Mouse (Mus musculus): ENCODE data around the gene Surf2.

The Surf2 gene

DNA sequence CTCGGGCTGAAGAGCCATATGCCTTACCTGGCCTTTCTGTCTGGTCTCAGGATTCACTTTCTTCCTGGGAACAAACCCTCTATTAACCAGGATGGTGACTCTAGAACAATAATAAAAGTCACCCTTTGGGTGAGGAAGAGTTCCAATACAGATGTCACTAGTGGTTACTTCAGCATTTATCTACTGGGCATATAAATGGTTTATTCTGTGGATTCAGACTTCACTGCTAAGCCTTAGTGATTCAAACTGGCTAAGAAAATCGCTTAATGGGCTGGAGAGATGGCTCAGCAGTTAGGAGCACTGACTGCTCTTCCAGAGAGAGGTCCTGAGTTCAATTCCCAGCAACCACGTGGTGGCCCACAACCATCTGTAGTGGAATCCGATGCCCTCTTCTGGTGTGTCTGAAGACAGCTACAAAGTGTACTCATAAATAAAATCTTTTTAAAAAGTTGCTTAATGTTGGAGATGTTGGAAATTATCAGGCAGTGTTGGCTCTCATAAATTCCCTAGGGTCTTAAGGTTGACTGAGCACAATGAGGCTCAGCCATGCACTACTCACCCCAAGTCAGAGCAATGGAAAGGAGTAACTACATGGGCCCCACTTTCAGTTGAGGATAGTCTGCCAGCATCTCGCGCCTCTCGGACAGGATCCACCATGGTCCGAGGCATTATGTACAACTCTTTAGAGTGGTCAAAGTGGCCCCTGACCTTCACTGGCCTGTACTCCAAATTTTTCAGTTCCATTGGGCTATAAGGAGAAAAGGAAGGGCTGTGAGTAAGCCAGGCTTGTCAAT is 1.8 kb upstream of the Surf2 start:
- no peak for DNase-seq (ENCODE audit: low read depth, low spot score)

DNA sequence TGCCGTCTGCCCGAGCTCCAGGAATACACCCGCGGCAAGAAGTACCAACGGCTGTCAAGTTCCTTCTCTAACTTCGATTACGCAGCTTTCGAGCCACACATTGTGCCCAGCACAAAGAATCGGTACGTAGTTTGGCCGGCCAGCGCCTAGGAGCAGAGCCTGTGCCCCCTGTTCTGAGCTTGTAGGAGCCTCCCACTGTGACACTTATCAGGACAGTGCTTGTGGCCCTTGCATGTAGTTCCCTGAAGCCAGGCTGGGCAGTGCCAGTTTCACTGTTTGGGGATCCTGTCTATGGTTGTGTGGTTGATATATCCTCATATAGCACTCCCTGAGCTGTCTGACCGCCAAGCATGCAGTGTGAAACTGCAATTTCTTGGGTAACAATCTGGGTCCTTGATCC is 571 bp downstream of the Surf2 start:
- no peak for DNase-seq (ENCODE audit: low read depth, low spot score)

DNA sequence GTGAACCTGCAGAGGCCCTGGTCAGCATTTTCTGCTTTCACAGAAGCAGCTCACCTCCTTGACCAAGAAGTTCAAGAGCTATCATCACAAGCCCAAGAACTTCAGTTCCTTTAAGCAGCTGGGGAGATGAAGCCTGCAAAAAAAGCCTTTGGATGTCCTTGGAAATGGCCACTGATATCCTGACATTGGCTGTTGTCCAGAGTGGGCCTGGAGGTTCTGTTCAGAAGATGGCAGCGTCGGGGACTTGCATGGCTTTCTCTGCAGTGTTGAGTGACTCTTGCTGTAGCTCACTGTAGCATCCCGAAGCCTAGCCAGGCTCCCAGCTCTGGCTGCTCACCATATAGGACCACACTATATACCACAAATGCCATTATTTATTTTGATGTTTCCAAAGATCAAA is 3.5 kb downstream of the Surf2 start:
- DNase-seq (ENCODE audit: low read depth, low spot score), result no peak

DNA sequence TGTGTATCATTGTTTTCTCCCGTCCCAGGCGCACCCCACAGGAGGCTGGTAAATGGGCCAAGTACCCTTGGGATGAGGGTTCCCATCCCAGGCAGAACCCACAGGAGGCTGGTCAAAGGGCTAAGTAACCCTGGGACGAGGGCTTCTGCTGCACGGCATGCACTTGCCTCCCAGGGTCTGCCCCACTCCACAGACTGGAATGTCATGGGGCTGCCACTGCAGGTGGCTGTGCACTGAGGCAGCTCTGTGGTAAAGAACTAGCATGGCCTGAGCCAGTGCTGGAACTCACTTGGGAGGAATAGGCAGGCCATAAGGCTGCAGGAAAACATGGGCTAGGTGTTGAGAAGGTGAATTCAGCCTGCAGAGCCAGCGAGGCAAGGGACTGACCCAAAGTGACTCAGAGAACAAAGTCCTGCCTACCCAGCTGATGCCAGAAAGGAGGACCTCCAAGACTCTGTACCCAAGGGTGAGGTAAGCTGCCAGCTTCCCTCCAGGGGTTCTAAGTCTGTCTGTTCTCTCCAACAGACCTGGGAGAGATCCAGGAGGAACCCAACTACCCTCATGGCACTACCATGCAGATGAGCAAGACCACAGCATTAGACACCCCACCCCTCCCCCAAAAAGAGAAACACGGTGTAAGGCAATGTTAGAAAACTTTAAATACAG is 4.2 kb downstream of the Surf2 start:
- no peak for DNase-seq (ENCODE audit: low read depth, low spot score)

DNA sequence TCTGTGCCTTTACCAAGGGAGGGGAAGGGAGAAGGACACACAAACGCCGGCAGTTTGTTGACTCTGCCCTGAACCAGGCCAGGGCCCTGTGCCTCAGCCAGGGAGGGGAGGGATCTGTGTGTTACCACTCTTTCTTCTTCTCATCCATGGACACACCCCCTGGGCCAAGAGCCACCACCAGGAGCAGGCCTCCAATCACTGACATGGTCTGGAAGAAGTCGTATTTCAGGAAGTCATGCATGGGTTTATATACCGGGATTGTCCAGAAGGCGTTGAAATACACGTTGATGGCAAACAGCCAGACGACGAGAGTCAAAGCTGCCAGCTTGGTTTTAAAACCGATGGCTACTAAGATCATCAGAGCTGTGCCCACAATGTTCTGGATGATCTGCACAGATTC is 5.6 kb downstream of the Surf2 start:
- no peak for DNase-seq (ENCODE audit: low read depth, low spot score)

DNA sequence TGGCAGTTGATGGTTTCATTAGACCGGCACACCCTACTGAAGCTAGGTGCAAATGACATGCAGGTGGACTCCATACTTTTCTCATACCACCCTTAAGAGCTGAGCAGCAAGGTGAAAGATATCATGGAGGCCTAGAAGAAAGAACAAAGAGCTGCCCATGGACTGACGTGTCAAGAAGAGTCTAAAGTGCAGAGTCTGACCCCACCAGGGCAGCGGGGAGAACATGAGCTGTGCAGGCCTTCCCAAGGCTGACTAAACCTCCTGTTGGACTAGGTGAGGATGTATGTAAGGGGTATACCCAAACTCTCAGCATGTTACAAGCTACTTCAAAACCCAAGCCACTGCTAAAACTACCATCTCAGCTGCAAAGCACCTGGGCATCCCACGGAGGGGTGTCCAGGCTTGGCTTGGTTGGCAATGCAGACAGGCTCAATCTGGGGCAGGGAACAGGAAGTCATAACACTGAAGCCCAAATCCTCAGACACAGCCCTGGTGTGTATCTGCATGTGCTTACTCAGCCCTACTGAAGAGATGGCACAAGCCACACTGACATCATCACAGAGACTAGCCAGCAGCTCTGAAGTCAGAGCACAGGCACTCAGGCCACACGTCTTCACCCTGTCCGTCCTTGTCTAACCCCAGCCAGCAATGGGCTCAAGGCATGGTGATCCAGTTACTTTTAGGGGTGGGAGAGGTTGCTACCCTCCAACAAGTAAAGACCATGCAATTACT is 11.7 kb downstream of the Surf2 start:
- no peak for DNase-seq (ENCODE audit: low read depth, low spot score)

DNA sequence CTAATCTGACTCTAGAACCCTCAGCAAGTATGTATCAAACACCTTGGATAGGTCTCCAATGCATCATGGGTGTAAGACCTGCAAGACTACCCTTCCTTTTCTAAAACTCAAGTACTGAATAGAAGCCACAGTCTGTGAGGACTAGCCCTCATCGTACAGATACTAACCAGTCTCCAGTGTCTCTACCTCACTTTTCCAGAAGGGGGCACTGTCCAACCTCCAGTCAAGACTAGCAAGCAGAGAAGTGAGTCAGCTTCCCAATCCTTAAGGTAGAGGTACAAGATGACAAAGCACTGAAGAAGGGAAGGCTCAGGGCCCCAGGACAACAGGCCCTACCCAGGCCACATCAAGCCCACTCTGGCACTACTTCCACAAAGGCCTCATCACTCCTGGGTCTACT is 14.2 kb downstream of the Surf2 start:
- DNase-seq (ENCODE audit: low read depth, low spot score), result peak; percentile 91

DNA sequence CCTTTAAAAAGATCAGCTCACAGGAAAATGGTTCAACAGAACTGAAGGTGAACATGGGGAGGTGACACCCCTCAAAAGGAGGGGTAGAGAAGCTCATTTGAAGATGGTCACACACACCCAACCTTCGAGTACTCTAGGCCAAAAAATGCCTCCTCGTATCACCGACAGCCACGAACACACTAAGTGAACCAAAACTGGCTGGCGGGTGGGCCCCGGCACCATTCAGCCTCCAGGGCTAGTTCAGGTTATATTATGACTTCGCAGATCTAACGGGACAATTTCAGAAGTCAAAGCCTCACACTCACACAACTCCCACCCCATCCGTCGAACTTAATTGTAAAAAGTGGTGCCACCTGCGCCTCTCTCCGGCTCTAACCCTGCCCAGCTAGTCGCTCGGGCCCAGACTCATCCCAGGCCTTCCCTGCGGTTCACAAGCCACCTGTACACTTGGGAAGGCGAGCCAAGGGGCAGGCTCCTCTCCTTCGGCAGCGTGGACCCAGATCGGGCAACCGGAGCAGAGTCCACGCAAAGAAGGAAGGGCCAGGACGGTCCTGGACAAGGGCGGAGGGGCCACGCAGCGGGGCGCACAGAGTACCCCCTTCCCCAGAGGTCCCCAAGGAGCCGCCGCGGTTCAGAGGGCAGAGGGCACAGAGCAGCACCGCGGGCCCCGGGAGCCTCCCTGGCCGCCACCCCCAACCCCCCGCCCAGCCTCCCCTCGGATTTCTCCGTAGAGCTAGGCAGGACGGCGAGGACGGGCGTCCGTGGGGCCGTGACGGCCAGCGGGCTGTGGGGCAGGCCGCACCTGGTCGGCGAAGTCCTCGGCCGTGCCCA is 16.5 kb downstream of the Surf2 start:
- peak; percentile 39 for DNase-seq (ENCODE audit: low read depth, low spot score)

DNA sequence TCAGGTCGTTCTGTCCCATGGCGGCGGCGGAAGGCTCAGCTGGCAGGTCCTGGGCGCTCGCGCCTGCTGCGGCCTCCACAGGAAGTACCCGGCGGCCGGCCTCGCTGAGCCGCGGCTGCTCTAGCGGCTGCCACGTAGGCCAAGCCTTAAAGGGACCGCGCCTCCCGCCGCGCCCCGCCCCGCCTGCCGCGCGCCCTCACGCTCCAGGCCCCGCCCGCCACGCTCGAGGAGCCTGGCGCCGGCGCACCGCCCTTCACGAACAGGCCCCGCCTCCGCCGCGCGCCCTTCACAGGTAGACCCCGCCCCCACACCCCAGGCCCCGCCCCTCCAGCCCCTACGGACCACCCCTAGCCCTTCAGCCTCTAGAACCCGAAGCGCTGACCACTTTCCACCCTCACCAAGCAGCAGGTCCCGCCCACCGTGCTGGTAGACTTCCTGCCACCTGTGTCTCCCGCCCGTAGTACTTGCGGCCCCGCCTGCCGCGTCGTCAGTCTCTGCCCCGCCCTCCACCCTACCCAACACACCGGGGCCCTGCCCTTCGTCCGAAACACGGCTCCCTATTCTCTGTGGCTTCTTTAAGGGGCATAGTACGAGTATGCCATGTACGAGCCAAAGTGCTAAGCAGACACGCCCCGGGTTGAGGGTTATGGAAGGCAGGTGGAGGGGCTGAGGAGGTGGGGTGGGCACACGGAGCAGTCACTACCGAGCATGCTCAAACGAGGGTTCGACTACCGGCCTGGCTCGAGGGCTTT is 17.3 kb downstream of the Surf2 start, which contains the start of the genes Surf4 and Stkld1:
TSS of gene Surf4 (minus strand) at position 625 of the 752 bp plus-strand sequence.
TSS of gene Stkld1 (plus strand) at position 744 of the 752 bp plus-strand sequence.
- peak; percentile 96 for DNase-seq (ENCODE audit: low read depth, low spot score)

DNA sequence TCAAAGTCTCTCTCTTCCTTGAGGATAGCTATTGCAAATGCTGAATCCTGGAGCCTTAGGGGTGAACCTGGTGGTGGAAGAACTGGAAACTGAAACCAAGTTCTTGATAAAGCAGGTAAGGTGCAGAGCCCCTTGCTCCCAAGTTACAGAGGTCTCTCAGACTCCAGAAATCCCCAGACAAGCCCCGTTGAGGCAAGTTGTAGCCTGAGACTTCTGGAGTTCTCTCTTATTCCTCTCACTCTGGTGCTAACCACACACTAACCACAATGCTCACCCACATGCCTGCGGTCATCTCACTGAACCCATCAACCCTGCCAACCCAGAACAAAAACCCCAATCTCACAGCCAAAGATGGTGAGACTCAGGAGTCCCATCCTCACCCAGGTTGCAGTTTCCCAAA is 19.1 kb downstream of the Surf2 start:
- no peak for DNase-seq (ENCODE audit: low read depth, low spot score)

DNA sequence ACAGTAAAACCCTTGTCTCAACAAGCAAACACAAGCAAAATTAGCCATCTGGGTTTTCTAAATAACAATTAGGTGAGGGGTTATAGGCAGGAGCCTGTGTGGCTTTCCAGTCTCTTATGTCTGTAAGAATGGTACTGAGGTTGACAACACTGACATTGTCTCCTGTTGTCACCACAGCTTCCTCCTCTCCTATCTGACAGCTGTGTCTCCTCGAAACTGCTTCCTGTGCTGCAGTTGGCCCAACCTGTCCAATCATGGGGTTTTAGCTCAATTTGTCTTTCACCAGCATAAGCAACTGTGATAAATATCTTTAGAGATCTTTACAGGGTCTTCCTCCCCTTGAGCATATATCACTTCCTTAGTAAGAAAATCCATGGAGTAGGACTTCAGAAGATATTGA is 20.3 kb downstream of the Surf2 start:
- no peak for DNase-seq (ENCODE audit: low read depth, low spot score)

DNA sequence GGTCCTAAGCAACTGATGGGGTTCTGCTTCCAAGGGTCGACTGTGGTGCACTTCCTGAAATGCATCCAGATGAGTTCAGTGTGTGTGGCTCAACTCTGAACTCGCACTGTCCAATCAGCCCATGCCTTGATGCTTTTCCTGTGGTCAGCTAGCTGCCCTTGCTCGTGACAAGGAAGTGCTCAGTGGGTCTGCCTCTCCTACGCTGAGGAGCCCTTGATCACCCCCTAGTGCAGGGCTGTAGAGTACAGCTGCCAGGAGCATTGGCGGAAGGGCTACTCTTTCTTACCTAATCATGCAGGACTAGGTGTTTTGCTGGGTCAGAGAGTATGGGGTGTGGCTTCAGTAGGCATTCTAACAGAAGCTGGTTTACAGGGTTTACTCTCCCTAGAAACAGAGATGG is 25.4 kb downstream of the Surf2 start:
- DNase-seq (ENCODE audit: low read depth, low spot score), result no peak

DNA sequence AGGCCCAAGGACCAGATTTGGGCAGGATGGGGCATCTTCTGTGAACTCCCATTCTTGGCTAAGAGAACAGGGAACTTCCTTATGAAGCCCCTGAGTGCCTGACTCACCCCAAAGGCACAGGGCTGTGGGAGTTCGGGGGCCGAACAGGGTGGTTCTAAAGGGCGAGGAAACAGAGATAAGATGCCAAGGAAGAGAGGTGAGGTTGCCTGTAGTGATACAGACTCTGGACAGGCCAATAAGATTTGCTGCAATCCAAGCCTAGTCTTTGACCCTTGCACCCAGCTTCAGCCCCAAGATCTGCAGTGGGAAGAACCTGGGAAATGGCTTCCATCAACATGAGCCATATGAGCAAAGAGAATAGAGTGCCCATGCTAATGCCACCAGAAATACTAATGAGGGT is 27.1 kb downstream of the Surf2 start:
- no peak for DNase-seq (ENCODE audit: low read depth, low spot score)

DNA sequence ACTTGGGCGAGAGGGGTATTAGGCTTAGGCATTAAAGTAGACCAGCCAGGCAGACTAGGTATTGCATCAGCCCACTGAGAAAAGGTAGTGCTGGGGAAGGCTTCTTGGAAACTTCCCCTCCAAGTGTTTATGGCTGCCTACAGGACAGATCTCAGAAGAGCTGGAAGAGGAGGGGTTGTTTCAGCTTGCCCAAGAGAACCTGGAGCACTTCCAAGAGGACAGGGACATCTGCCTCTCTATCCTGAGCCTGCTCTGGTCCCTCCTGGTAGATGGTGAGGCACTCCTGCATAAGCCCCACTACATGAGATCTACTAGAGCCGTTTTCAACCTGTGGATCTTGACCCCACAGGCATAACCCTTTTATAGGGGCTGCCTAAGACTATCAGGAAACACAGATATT is 34.2 kb downstream of the Surf2 start:
- peak; percentile 54 for DNase-seq (ENCODE audit: low read depth, low spot score)

DNA sequence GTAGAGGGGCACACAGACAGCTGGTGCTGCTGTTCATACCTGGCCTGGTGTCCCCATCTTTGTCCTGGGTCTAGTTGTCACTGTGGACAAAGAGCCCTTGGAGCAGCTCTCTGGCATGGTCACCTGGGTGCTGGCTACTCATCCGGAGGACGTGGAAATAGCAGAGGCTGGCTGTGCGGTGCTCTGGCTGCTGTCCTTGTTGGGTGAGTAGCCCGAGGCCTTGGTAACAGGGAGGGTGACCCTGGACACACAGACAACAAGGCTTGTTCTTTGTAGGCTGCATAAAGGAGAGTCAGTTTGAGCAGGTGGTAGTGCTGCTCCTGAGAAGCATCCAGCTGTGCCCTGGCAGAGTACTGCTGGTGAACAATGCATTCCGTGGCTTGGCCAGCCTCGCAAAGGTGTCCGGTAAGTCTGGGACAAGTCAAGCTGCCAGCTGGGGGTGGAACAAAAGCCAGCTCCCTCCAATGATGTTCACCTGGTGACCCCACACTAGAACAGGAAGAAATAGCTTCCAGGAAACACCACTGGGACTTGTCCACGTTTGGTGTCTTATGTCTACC is 35.3 kb downstream of the Surf2 start:
- peak; percentile 34 for DNase-seq (ENCODE audit: low read depth, low spot score)

DNA sequence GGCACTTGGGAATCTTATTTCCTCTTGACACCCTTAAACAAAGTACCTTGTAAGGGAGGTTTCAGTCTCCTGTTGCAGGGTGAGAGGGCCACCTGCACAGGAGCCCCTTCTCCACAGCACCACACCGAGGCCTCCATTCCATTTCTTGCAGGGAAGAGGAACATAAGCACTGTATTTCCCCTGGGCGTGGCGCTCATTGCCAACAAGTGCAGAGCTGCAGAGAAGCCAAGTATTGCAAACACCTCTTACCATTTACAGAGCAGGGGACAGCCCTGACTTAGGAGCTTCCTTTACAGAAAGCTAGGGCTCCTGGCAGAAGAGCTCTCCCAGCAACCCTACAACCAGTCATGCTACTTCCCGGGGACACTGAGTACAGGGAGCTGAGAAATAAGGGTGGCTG is 36.0 kb downstream of the Surf2 start:
- no peak for DNase-seq (ENCODE audit: low read depth, low spot score)

DNA sequence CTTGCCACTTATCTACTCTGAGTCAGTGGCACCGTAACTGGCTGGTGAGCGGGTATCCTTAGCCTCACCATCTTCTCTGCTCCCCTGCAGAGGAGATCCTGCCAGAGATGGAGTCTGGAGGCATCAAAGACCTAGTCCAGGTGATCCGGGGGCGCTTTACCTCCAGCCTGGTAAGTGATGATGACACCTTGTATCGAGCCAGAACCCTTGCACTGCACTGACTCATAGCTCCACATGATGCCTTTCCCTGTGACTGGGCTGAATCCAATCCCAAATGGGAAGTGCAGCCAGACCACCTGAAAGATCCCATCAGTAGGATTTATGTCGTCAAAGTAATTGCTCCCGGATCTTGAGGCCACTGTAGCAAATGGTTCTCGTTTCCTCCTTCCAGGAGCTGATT is 36.7 kb downstream of the Surf2 start:
- peak; percentile 59 for DNase-seq (ENCODE audit: low read depth, low spot score)

DNA sequence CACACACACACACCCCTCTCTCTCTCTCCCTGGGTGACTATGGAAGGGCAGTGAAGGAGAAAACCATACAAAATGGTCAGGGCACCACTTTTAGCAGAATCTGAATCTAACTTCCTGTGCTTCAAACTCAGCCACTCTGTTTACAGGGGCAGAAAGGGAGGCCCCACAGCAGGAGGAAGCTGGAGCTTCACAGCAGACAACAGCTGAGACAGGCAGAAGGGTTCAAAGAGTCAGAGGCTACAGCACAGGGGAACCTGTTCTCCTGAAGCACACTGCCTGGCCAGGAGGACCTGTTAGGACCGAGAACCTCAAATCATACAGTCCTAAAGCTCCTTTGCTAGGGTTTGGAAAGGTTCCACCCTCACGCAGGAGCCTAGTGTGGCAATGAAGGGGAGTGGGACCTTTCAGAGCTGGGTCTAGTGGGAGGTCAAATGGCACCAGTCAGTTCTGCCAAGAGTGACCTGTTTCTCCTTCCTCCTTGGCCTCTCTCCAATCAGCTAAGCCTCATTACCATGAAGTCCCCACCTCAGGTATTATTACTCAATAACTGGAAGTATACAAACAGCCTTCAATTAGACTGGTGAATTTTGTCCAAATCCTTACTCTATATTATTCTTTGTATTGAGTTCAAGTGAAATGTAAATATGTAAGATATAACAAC is 38.7 kb downstream of the Surf2 start:
- DNase-seq (ENCODE audit: low read depth, low spot score), result no peak

DNA sequence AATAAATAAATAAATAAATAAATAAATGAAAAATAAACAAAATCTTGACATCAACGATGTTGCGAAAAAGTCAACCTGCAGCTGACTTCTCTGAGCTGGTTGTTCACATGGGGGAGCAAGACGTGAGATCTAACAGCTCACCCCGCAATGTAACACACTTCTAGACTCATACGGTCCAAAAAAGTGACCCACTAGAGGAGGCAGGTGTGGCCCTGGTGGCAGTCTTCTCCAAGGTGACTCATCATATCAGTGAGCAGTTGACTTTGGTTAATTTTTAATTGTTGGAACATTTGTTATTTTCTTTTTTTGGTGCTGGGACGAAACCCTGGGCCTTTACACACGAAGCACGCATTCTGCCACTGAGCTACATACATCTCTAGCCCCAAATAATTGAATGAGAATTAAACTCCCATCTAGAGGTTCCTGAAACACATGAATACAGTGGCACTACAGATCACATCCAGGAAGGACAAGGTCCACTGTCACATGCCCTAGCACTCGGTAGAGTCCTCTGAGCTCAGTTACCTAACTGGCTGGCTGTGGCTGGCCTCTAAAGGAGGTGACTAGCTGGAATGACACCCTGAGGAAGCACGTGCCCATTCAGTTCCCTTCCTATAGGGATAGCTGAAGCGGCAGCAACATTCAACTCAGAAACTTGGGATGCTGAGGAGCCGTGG is 40.8 kb downstream of the Surf2 start:
- no peak for DNase-seq (ENCODE audit: low read depth, low spot score)

DNA sequence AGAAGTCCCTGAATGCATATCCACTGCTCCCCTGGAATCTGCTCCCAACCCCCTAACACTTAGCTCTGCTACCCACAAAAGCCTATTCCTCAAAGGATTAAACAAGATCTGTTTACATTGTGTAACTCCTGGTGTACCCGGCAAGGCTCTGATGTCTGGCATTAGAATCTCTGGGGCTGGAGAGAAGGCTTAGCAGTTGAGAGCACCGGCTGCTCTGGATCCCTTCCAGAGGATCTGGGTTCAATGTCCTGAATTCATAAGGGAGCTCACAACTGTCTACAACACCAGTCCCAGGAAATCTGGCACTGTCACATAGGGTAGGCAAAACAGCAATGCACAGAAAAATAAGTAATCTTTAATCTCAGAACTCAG is 41.3 kb downstream of the Surf2 start:
- DNase-seq (ENCODE audit: low read depth, low spot score), result no peak

All from brain, adult 2 months (tissue).